Mouse (Mus musculus) hematopoietic stem cell, adult 5-6 weeks (primary cell): Measurements from ENCODE around the gene Dnm2. TPM values are rescaled to one million over a fixed set of nuclear protein-coding genes. Genes with fewer than 3 reads are reported as not detected.
"Not testable (repeated sequence)": the region's sequence is repeated elsewhere in the genome, so short reads cannot be mapped to it uniquely, and the experiment has no call there.

Source experiments
- ATAC-seq, 2 experiments: fragments of 125-278 bp in 1 of 2; replicated peaks in 1 of 2; 2 replicates each; pipeline ENCODE4 v1.8.0; 2016 to 2017; ENCODE audit warnings: inconsistent platforms in 2 of 2, mild to moderate bottlenecking in 2 of 2, moderate number of reproducible peaks in 2 of 2, low read depth in 1 of 2, moderate TSS enrichment in 1 of 2; ENCODE audit not compliant: low FRiP score in 2 of 2, poor library complexity in 2 of 2, severe bottlenecking in 2 of 2, insufficient read depth in 1 of 2, low TSS enrichment in 1 of 2
- total RNA-seq: library from RNA; stranded (forward); fragments of 172-1452, 232-1000 nt; gene quantifications from 2 replicates; pipeline ENCODE4 v1.2.3, GENCODE M21; 2017

The Dnm2 gene
- total RNA-seq, 1 experiment from 2014 or later = 80.9 TPM

DNA sequence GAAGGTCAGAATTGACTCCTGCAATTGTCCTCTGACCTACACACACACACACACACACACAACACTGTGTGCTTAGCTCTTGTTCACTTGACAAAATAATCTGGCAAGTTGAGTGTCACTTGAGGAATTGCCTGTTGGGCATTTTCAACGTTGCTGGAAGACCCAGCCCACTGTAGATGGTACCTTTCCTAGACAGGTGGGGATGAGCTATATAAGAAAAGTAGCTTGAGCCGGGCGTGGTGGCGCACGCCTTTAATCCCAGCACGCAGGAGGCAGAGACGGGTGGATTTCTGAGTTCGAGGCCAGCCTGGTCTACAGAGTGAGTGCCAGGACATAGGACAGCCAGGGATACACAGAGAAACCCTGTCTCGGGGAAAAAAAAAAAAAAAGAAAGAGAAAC lies 86.3 kb downstream of the Dnm2 start:
- ATAC-seq = no peak

DNA sequence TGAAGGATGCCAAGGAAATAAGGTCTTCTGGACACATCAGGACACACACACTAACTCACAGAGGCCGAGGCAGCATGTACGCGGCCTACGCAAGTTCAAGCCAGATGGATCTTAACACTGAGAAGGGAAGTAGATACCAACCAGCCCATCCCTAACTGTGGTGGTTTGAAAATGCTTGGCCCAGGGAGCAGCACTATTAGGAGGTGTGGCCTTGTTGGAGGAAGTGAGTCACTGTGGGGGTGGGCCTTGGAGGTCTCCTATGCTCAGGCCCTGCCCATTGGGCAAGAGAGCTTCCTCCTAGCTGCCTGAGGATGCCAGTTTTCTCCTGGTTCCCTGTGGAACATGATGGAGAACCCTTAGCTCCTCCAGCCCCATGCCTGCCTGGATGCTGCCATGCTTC lies 88.8 kb downstream of the Dnm2 start:
- no peak for ATAC-seq

DNA sequence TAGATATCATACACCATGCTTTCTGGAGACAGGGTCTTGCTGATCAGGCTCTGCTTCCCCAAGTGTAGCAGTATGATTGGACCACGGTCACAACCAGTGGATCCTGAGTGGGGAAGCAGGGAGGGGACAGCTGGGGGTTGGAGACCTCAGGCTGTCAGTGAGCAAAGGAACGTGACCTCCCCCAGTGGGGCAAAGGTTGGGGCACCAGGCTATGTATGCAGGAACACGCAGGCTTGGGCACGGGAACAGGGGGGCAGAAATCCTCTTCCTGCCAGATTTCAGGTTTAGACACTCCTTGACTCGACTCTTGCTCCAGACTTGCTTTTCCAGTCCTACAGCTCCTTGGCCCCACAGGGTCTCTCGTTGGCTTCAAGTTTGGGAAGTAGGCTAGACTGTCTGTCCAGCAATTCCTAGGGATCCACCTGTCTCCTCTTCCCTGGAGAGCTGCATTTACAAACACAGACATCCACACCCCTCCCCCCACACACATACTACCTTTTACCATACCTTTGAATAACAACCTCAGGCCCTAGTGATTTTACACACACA lies 93.3 kb downstream of the Dnm2 start:
- no peak for ATAC-seq

DNA sequence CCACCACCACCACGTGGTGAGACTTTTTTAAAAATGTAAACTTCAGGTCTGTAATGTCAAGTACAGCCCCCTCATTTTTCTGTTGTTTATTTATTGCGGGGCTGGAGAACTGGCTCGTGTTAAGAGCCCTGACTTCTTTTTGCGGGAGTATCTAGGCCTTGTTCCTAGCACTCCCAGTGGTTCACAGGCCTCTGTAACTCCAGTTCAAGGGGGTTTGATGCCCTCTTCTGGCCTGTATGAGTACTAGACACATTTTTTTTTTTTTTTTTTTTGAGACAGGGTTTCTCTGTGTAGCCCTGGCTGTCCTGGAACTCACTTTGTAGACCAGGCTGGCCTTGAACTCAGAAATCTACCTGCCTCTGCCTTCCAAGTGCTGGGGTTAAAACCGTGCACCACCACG lies 94.0 kb downstream of the Dnm2 start:
- not testable (repeated sequence) for ATAC-seq

DNA sequence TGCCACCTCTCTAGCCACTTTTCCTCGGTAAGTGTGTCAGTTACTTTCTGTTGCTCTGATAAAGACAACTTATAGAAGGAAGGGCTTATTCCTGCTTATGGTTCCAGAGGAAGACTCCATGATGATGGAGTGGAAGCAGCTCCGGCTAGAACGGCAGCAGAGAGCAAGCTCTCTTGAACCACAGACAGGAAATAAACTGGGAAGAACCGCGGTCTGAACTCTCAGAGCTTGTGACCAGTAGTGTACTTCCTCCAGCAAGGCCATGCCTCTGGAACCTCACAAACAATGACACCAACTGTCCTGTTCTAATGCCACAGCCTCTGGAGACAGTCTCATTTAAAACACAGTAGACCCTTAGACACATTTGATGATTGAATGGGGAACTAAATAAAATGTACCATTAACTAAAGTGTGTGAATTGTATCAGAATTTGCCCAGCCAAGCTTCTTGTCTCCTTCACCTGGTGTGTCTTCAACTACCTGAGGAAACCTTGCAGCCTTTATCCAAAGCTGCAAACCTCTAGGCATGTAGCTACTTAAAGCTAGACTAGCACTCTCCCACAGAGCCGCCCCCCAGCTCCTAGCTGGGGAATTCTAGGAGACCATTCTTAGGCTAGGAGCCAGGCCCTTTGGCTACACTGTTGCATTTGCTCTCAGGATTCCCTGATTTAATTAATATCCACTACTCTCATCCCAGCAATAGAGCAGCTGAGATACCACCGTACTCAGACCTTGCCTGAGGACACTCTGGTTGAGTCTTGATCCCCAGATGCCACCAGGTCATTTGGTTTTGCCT lies 100.6 kb downstream of the Dnm2 start:
- ATAC-seq = peak; percentile 50 to 52

DNA sequence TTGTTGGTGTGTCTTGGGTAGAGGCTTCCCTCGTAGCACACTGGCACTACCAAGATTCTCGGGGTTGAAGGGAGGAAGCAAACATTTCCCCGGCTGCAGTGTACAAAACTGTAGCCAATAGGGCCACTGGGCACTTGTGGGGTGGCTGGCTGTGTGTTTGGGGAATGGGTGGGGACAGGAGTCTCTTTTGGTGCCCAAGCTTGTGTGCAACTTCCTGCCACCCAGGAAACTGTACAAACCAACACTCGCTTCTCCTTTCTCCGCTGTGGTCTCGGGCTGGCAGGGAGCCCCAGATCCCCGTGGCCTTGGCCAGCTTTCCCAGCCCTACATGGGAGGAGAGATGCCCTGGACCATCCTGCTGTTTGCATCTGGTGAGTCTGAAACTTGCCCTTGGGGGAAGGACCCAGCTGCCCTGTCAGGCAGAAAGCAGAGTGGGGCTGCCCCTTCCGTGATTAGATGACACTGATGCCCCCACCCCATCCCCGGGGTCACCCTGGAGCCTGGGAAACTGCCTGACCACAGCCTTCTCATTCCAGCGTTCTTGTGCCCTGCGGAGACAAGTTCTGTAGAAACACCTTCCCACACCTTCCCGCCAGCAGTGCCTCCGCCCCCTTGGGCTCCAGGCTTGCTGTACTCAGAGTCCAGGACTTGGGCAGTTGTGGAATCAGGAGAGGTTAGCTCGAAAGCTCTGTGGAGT lies 101.4 kb downstream of the Dnm2 start, which contains the start of gene AB124611:
Gene AB124611, plus strand, starts transcription at position 240 of the 697 bp plus-strand sequence.
- ATAC-seq = peak; percentile 54 to 79

DNA sequence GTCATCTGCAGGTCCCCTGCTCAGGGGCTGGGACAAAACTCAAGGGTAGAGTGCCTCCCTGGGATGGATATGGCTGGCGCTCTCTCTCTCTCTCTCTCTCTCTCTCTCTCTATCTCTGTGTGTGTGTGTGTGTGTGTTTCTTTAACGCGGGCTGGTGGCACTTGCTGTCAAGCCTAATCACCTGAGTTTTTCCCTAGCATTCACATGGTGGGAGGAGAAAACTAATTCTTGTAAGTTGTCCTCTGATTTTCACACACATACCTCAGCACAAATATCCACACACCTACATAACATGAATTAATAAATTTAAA lies 101.9 kb downstream of the Dnm2 start:
- ATAC-seq = no peak

DNA sequence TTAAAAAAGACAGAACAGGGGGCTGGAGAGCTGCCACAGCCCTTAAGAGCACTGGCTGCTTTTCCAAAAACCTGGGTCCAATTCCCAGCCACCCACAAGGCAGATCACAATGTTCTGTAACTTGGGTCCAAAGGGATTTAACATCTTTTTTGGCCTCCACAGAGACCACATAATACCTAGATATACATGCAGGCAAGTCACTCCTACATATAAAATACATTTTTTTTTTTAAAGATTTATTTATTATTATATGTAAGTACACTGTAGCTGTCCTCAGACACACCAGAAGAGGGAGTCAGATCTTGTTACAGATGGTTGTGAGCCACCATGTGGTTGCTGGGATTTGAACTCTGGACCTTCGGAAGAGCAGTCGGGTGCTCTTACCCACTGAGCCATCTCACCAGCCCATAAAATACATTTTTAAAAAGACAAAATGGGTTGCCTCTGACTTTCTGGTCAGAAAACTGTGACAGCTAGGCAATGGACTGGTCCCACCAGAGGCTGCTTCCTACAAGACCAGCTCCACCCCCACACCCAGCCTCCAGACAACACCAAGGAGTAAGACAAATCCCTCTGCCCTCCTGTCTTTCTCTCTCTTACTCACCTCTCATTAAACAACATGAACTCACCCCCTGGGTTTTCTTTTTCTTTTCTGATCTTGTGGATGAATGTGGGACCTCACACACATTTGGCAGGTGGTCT lies 102.5 kb downstream of the Dnm2 start:
- no peak for ATAC-seq

DNA sequence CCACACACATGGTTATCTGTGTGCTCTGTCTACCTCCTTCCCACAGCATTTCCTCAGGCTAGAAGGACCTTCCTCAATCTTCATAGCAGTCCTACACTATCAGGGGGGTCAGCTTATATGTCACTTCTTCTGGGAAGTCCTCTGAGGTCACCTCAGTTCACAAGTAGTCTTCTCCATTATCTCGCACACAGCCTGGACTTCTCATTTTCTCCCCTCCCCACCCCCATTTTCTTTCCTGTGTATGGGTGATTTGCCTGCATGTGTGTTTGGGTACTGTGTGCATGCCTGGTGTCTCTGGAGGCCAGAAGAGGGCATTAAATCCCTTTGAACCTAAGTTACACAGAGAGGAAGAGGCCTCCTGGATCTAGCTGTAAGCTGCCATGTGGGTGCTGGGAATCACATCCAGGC lies 103.2 kb downstream of the Dnm2 start:
- peak; percentile 54 to 62 for ATAC-seq

DNA sequence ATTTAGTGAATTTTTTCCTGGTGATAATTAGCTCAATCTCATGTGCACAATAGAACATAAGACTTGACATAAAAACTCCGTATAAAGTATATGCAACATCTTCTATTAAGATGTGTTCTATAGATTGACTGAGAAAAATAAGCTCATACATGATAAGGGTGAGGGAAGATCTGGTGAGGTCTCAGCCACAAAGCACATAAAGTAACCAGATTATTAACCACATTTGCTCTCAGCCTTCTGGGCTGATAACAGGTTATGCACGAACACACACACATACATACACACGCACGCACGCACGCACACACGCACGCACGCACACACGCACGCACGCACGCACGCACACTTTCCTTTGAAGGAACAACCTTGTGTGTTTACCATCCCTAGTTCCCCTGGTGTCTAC lies 111.8 kb downstream of the Dnm2 start:
- ATAC-seq = no peak

DNA sequence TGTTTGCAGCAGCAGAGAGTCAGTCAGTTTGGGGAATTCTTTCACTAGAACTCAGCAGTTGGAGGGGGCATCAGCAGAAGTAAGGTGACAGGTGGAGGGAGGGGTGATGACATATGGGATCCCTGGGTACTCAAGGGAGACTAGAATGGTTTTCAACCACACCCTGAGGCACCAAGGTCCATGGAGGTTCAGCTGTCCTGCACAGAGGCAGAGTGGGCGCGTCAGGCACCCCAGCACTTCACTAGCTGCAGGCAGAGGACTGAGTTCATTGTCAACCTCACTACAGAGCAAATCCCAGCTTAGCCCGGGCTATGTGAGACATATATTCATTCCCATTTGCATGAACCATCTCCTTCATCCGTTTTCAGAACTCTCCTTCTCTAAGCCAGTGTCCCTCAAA lies 112.3 kb downstream of the Dnm2 start:
- ATAC-seq = no peak

DNA sequence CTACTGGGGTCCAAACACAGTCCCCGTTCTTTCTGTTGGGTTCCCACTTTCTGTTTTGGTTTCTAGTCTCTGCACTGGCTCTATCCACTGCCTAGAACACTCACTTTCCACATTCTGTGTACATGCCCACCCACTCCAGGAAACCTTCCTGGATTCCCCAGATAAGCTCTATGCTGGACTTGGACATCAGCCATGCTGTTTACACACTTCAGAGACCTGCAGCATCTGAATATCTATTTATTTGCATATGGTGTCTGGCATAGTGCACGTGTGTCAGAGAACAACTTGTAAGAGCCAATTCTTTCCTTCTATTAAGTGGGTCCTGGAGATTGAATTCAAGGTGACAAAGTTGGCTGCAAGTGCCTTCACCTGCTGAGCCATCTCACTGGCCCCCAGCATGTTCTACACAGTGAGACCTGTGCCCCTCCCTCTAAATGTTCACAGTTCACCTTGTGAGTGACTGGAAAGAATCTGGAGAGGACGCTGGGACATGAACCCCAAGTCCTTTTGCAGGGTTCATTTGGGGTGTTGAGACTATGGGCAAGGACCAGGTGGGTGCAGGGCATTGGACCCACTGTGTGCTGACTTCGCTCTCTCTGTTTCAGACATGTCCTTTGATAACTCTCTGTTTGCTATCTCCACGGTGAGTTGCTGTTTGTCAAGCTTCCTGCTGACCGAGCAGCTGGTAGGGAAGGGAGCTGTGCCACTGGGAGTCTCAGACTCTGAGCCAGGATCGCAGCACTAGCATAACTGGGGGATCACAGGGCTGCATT lies 115.5 kb downstream of the Dnm2 start:
- ATAC-seq = peak in 1 of 2 experiments; percentile 42; a peak in 1 of 4 replicates

DNA sequence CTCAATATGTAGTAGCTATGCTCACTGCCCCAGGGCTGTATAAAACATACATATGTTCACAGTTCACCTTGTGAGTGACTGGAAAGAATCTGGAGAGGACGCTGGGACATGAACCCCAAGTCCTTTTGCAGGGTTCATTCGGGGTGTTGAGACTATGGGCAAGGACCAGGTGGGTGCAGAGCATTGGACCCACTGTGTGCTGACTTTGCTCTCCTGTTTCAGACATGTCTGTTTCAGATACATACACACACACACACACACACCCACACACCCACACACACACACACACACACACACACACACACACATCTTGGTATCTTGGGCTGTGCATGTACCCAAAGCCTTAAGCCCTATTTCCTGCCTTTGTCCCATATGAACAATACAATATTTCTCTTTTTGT lies 117.3 kb downstream of the Dnm2 start:
- ATAC-seq = not testable (repeated sequence)

DNA sequence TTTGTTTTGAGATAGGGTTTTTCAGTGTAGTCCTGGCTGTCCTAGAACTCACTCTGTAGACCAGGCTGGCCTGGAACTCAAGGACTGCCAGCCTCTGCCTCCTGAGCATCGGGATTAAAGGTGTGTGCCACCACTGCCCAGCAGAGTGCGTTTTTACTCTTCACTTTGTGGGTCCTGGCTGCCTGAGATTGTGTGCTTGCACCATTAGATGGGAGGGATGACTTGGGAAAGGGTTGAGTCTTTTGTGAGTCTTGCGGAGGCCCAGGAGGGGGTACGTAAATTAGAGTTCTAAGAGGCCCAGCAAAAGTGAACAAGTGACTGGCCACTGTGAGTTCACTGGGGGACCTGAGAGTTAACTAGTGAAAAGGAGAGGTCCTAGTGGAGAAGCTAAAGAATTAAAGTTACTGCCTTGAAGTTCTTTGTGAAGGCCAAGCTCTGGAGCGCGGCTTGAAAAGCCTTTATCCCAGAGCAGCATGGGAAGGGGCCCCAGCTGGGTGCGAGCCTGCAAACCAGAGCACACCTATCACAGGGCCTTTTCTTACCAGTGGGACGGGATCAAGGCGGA lies 120.7 kb downstream of the Dnm2 start:
- peak; percentile 43 to 54 for ATAC-seq

DNA sequence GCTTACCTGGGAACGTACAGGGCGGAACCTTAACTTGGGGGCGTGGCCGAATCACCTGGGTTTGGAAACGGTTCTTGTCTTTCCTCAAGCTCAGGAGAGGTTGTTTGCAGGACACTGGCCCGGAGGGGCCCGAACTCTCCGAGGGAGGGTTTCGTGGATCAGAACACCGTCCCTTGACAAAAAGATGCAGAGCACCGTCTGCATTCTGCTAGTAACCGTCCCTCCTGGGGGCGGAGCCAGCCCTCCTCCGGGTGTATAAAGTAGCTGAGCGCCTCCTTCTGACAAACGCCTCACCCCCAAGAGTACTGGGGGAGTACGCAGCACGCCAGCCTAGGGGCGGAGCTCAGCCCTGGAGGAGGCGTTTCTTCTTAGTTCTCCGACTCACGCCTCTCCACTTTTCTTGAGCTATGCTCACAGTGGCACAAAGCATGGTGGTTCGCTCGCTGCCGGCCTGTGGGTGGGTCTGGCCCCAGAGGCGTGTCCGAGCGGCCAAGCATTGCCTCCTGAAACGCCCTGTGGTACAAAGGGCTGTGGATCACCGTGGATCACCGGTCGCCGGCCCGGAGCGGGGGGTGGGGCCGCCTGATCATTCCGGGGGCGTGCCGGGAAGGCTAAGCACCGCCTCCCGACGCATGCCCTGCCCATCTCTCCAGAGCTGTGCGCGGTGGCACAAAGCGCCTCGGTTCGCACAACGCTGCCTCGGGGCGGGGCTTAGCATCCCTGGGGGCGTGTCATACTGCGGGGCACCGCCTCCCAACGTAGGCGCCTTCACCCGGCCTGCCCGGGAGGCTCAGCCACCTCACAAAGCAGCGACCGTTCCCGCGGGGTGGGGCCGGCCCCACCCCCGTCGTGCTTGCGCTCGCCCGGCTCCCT lies 121.4 kb downstream of the Dnm2 start:
- ATAC-seq = peak; percentile 91

DNA sequence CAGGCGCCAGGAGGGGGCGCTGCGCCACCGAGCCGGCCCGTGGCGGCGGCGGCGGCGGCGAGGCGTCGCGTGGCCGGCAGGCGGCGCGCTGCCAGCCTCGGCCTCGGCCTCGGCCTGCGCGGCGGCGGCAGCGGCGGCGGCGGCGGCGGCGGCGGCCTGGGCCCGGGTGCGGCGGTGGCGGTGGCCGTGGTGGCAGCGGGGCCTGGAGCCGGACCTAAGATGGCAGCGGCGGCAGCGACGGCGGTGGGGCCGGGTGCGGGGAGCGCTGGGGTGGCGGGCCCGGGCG lies 122.0 kb downstream of the Dnm2 start, which contains the start of gene Carm1:
Gene Carm1, plus strand, starts transcription at position 106 of the 286 bp plus-strand sequence.
- no peak for ATAC-seq
